Mouse (Mus musculus): Measurements from ENCODE around the gene Fance.
"Not testable (repeated sequence)": the region's sequence is repeated elsewhere in the genome, so short reads cannot be mapped to it uniquely, and the experiment has no call there.

GRCm38 (mm10) chr17:28324416-28324815, 11.1 kb downstream of the Fance start:
- not testable (repeated sequence) for TF ChIP-seq CTCF, EP300 (IDR thresholded peaks at IDR 0.05; ENCODE audit: low read depth)
